Mouse (Mus musculus): Measurements from ENCODE around the gene Ebf3. TPM values are rescaled to one million over a fixed set of nuclear protein-coding genes. Genes with fewer than 3 reads are reported as not detected.

The Ebf3 gene
- polyA plus RNA-seq, 1 experiment from 2014 or later: 22.4 TPM

GRCm38 (mm10) chr7:137267441-137267840, 46.8 kb downstream of the Ebf3 start:
- no peaks in the 10 kb centered on the region for H3K27me3 ChIP-seq (replicated peaks)
- H3K36me3 ChIP-seq: no peaks in the 10 kb centered on the region
- peak overlapping the region; percentile 56 for H3K4me2 ChIP-seq
- peak overlapping the region; percentile 75 for H3K27ac ChIP-seq (replicated peaks)
- peak overlapping the region; percentile 14; the same call in 1 of the 2 replicates for H3K9ac ChIP-seq (replicated peaks)
- H3K9me3 ChIP-seq (replicated peaks): no peaks in the 10 kb centered on the region
- H3K4me3 ChIP-seq (replicated peaks): no peak overlapping the region
- WGBS: 49% methylated on average over 9 of the region's 9 CpGs
- H3K4me1 ChIP-seq: peaks cover 87% of the 10 kb centered on the region
- ATAC-seq (ENCODE audit: low FRiP score): no peak

- Histone ChIP-seq H3K4me1 (peaks cover 82% of the 10 kb centered on the region), H3K9ac (replicated peaks) (peak overlapping the region; percentile 29; the same call in 1 of the 2 replicates), H3K9me3 (replicated peaks) (no peaks in the 10 kb centered on the region), H3K4me3 (replicated peaks) (peak overlapping the region; percentile 18), H3K4me2 (peak overlapping the region; percentile 56), H3K36me3 (no peaks in the 10 kb centered on the region), H3K27me3 (replicated peaks) (no peaks in the 10 kb centered on the region), H3K27ac (replicated peaks) (peak overlapping the region; percentile 75)
- ATAC-seq (ENCODE audit: low FRiP score): peak; percentile 37
- 11% methylated on average over 17 of the region's 17 CpGs for WGBS
These were observed 47.7 kb downstream of the Ebf3 start for GRCm38 (mm10) chr7:137266575-137266974.

- Histone ChIP-seq H3K27ac (replicated peaks) (peak overlapping the region; percentile 67; the same call in 1 of the 2 replicates), H3K27me3 (replicated peaks) (no peaks in the 10 kb centered on the region), H3K4me1 (peaks cover 76% of the 10 kb centered on the region), H3K9me3 (replicated peaks) (no peaks in the 10 kb centered on the region), H3K4me3 (replicated peaks) (no peak overlapping the region), H3K36me3 (no peaks in the 10 kb centered on the region), H3K9ac (replicated peaks) (no peak overlapping the region), H3K4me2 (no peak overlapping the region)
- WGBS: 64% methylated on average over 8 of the region's 8 CpGs
- no peak for ATAC-seq (ENCODE audit: low FRiP score)
These were observed 51.9 kb downstream of the Ebf3 start for GRCm38 (mm10) chr7:137262330-137262729.

- no peak overlapping the region for H3K4me2 ChIP-seq
- peak overlapping the region; percentile 72 for H3K27ac ChIP-seq (replicated peaks)
- peaks cover 93% of the 10 kb centered on the region for H3K4me1 ChIP-seq
- no peak overlapping the region for H3K4me3 ChIP-seq (replicated peaks)
- no peak overlapping the region for H3K9ac ChIP-seq (replicated peaks)
- 16% methylated on average over 11 of the region's 11 CpGs for WGBS
- ATAC-seq (ENCODE audit: low FRiP score): no peak
- H3K9me3 ChIP-seq (replicated peaks): no peaks in the 10 kb centered on the region
- no peaks in the 10 kb centered on the region for H3K27me3 ChIP-seq (replicated peaks)
- H3K36me3 ChIP-seq: no peaks in the 10 kb centered on the region
These were observed 67.9 kb downstream of the Ebf3 start for GRCm38 (mm10) chr7:137246213-137246872.

- WGBS: 39% methylated on average over 7 of the region's 7 CpGs
- H3K4me3 ChIP-seq (replicated peaks): no peak overlapping the region
- H3K4me1 ChIP-seq: peaks cover 95% of the 10 kb centered on the region
- no peaks in the 10 kb centered on the region for H3K27me3 ChIP-seq (replicated peaks)
- H3K9ac ChIP-seq (replicated peaks): no peak overlapping the region; the same call in 1 of the 2 replicates
- no peaks in the 10 kb centered on the region for H3K9me3 ChIP-seq (replicated peaks)
- peak overlapping the region; percentile 78 for H3K27ac ChIP-seq (replicated peaks)
- H3K4me2 ChIP-seq: no peak overlapping the region
- H3K36me3 ChIP-seq: no peaks in the 10 kb centered on the region
- ATAC-seq (ENCODE audit: low FRiP score): no peak
These were observed 69.4 kb downstream of the Ebf3 start for GRCm38 (mm10) chr7:137244839-137245238.

GRCm38 (mm10) chr7:137240481-137240880, 73.8 kb downstream of the Ebf3 start:
- Histone ChIP-seq H3K4me2 (no peak overlapping the region), H3K9me3 (replicated peaks) (no peaks in the 10 kb centered on the region), H3K27me3 (replicated peaks) (no peaks in the 10 kb centered on the region), H3K4me1 (peaks cover 80% of the 10 kb centered on the region), H3K27ac (replicated peaks) (peak overlapping the region; percentile 78), H3K36me3 (no peaks in the 10 kb centered on the region), H3K4me3 (replicated peaks) (no peak overlapping the region), H3K9ac (replicated peaks) (no peak overlapping the region; the same call in 1 of the 2 replicates)
- 73% methylated on average over 8 of the region's 8 CpGs for WGBS
- no peak for ATAC-seq (ENCODE audit: low FRiP score)

GRCm38 (mm10) chr7:137239542-137240133, 74.6 kb downstream of the Ebf3 start:
- peak overlapping the region; percentile 78 for H3K27ac ChIP-seq (replicated peaks)
- H3K4me3 ChIP-seq (replicated peaks): no peak overlapping the region
- ATAC-seq (ENCODE audit: low FRiP score): peak; percentile 69
- no peak overlapping the region for H3K4me2 ChIP-seq
- peaks cover 6% of the 10 kb centered on the region; the same call in 1 of the 2 replicates for H3K36me3 ChIP-seq
- 28% methylated on average over 5 of the region's 5 CpGs for WGBS
- peaks cover 71% of the 10 kb centered on the region for H3K4me1 ChIP-seq
- no peaks in the 10 kb centered on the region for H3K27me3 ChIP-seq (replicated peaks)
- no peak overlapping the region for H3K9ac ChIP-seq (replicated peaks)
- H3K9me3 ChIP-seq (replicated peaks): no peaks in the 10 kb centered on the region

GRCm38 (mm10) chr7:137237419-137237818, 76.8 kb downstream of the Ebf3 start:
- 25% methylated on average over 12 of the region's 12 CpGs for WGBS
- H3K4me1 ChIP-seq: peaks cover 49% of the 10 kb centered on the region
- peaks cover 6% of the 10 kb centered on the region; the same call in 1 of the 2 replicates for H3K36me3 ChIP-seq
- H3K9ac ChIP-seq (replicated peaks): no peak overlapping the region
- no peak overlapping the region for H3K4me2 ChIP-seq
- H3K27me3 ChIP-seq (replicated peaks): no peaks in the 10 kb centered on the region
- H3K9me3 ChIP-seq (replicated peaks): no peaks in the 10 kb centered on the region
- no peak for ATAC-seq (ENCODE audit: low FRiP score)
- H3K4me3 ChIP-seq (replicated peaks): no peak overlapping the region
- H3K27ac ChIP-seq (replicated peaks): peak overlapping the region; percentile 83

GRCm38 (mm10) chr7:137223823-137224222, 90.4 kb downstream of the Ebf3 start:
- Histone ChIP-seq H3K36me3 (peaks cover 5% of the 10 kb centered on the region; the same call in 1 of the 2 replicates), H3K9ac (replicated peaks) (no peak overlapping the region), H3K4me2 (no peak overlapping the region), H3K4me3 (replicated peaks) (no peak overlapping the region), H3K27me3 (replicated peaks) (no peaks in the 10 kb centered on the region), H3K4me1 (peaks cover 81% of the 10 kb centered on the region), H3K9me3 (replicated peaks) (no peaks in the 10 kb centered on the region), H3K27ac (replicated peaks) (0 out of 2 replicates have a peak overlapping the region, but pooled peaks have one; percentile 1)
- ATAC-seq (ENCODE audit: low FRiP score): no peak
- 93% methylated on average over 3 of the region's 3 CpGs for WGBS

GRCm38 (mm10) chr7:137222831-137223505, 91.3 kb downstream of the Ebf3 start:
- Histone ChIP-seq H3K9me3 (replicated peaks) (no peaks in the 10 kb centered on the region), H3K4me1 (peaks cover 74% of the 10 kb centered on the region), H3K9ac (replicated peaks) (no peak overlapping the region), H3K27me3 (replicated peaks) (no peaks in the 10 kb centered on the region), H3K36me3 (peaks cover 5% of the 10 kb centered on the region; the same call in 1 of the 2 replicates), H3K4me3 (replicated peaks) (no peak overlapping the region), H3K4me2 (no peak overlapping the region), H3K27ac (replicated peaks) (0 out of 2 replicates have a peak overlapping the region, but pooled peaks have one; percentile 28)
- no peak for ATAC-seq (ENCODE audit: low FRiP score)
- WGBS: 91% methylated on average over 6 of the region's 6 CpGs

GRCm38 (mm10) chr7:137221599-137221998, 92.6 kb downstream of the Ebf3 start:
- 16% methylated on average over 6 of the region's 6 CpGs for WGBS
- H3K9ac ChIP-seq (replicated peaks): no peak overlapping the region

More at GRCm38 (mm10) chr7:137221599-137221998, 92.6 kb downstream of the Ebf3 start:
- Histone ChIP-seq H3K27ac (replicated peaks) (peak overlapping the region; percentile 65), H3K36me3 (peaks cover 5% of the 10 kb centered on the region), H3K9me3 (replicated peaks) (no peaks in the 10 kb centered on the region), H3K4me1 (peaks cover 61% of the 10 kb centered on the region), H3K4me2 (no peak overlapping the region), H3K4me3 (replicated peaks) (no peak overlapping the region), H3K27me3 (replicated peaks) (no peaks in the 10 kb centered on the region)
- ATAC-seq (ENCODE audit: low FRiP score): peak; percentile 62; the same call in 1 of the 2 replicates
